Mouse (Mus musculus) G1E (cell line): ENCODE data around the gene Cadps.

Source experiments
- CTCF ChIP-seq: IDR thresholded peaks from 2 replicates; pipeline ENCODE4 v1.5.1; 2012; ENCODE audit warnings: low read depth, low read length, inconsistent platforms, mixed read lengths
- POLR2AphosphoS5 ChIP-seq: IDR thresholded peaks from 2 replicates; pipeline ENCODE4 v1.6.1; 2012; ENCODE audit warnings: low read depth, low read length, inconsistent platforms; ENCODE audit not compliant: insufficient replicate concordance

DNA sequence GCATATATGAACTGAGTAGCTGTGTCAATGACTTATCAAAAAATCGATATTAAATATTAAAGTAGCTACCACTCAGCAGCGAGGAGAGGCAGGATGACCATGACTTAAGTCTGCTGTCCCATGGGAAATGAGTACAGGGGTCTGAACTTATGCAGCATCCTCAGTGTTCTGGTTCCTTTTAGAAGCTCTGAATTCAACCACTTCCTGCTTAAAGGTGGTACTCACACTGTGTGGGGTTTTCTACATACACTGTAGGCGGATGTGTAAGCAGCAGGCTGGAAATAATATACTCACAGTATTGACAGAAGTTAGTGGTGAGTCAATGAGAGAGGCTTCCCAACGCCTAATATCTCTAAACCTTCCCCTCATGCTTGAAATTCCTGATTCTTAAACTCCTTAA is 215.9 kb downstream of the Cadps start:
- TF ChIP-seq POLR2AphosphoS5 = no peak
- no peak for TF ChIP-seq CTCF
